Mouse (Mus musculus) lung, postnatal 25 days (tissue): ENCODE results near the gene Atp1a4.

Source experiments
- DNase-seq: peaks from one replicate; pipeline ENCODE4 v3.0.0; 2022; ENCODE audit warnings: low spot score

The Atp1a4 gene

GRCm38 (mm10) chr1:172197851-172198250 lies 60.4 kb downstream of the Atp1a4 start:
- no peak for DNase-seq

DNA sequence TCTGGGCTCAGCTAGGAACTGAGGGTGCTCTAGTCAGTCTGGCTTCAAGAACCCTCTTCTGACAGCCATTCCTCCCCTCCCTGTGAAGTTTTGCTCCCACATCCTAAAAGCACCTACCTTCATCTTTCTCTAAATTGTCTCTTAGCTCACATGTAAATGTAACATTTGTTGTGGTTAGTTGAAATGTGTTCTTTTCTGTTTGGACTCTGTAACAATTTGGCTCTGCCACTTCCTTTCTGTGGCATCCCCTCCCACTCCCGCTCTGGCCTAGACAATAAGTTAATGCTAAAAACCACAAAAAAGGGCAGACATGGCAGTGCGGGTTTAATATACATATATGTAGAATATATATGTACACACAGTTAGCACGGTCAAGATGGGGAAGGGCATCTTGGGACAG lies 61.1 kb downstream of the Atp1a4 start:
- no peak for DNase-seq

DNA sequence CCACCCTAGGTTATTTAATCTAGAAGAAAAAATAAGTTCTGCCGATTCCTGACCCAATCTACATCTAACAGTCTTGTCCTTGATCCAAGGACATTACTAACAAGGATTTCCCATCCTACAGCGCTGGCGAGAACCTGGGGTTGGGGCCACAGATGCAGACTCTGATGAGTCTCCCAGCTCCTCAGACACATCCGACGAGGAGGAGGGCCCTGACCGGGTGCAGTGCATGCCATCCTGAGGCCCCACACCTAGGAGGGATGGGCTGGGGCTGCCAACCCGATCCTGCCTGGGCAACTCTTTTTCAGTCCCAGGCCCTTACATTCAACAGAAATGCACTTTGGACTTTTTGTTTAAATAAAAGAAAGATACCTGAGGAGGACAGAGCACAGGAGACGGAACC lies 63.8 kb downstream of the Atp1a4 start:
- no peak for DNase-seq

DNA sequence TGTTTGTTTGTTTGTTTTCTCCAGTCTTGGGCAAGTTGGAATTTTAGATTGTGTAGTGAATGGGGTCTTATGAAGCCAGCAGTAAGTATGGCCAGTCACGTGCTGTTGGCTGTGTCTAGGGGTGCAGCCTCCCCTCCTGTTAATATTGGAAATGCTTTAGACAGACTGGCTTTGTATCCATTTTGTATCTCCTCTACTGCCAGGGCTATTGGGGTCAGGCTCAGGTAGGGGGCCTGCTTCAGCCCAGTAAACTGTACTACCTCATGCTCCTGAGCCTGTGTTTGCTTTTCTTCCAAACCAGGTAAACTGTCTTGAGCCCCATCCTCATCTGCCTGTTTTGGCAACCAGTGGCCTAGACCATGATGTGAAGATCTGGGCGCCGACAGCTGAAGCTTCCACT lies 66.0 kb downstream of the Atp1a4 start:
- no peak for DNase-seq

DNA sequence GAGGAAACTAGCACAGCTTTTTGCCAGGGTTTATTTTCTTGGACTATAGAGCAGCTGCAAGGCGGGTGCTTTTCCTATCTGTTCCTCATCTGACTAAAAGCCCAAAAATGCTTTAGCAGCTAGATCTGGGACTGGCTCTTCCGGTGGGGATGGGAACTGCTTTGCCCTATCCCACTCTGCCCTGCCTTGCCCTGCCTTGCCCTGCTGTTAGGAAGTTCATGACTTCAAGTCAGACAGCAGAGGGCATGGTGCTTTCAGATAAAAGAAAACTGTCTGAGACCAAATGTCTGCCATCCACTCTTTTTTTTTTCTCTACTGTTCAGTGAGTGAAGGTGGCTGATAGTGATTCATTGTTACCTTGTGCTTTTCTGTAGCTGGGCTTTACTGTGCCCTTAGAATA lies 66.6 kb downstream of the Atp1a4 start:
- DNase-seq: no peak

DNA sequence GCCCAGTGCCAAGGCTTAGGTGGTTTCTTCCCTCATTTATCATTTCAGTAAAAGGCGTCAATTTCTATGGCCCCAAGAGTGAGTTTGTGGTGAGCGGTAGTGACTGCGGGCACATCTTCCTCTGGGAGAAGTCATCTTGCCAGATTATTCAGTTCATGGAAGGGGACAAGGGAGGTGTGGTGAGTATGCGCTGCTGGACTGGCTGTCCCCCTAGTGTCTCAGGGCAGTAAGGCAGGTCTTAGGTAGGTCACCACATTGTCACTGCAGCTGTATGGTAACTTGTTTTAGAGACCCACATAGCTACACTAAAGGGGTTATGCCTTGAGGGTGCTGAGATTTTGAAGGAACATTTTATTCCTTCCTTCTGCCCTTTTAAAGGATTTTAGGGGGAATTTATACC lies 69.3 kb downstream of the Atp1a4 start:
- no peak for DNase-seq

DNA sequence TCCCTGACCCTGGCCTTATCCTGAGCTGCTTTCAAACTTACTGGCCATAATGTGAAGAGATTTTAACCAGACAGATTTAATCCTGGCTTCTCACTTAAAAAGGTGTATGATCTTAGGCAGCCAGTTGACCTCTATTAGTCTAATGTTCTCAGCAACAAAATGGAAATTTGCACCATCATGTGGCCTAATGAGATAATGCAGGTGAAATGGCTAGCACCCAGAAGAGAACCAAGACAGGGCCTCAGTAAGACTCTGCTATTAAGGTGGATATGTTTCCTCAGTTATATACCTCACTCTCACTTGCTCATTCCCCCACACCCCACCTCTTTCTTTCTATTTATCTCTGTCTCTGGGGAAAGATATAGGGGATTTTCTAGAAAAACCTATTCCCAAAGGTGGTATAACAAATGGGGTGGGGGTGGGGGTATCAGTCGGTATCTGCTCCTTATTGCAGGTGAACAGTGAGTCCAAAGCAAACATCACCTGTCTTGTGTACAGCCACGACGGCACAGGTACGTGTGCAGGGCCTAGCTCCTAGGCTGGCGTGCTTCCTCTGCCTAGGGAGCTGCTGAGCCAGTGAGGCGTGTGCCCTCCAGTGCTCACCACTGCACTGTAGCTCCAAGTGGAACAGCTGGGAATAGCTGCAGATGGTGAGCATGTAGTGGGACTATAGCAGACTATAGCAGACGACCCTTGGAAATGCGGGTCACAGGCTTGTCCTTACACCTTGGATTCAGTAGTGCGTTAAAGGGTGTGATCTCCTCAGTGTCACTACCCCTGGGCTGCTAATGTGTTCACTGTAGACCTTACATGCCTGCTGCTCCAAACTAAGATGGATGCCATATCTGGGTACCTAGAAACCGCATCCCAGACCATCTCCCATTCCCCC lies 71.6 kb downstream of the Atp1a4 start:
- no peak for DNase-seq

GRCm38 (mm10) chr1:172183915-172184314 lies 74.3 kb downstream of the Atp1a4 start:
- no peak for DNase-seq

DNA sequence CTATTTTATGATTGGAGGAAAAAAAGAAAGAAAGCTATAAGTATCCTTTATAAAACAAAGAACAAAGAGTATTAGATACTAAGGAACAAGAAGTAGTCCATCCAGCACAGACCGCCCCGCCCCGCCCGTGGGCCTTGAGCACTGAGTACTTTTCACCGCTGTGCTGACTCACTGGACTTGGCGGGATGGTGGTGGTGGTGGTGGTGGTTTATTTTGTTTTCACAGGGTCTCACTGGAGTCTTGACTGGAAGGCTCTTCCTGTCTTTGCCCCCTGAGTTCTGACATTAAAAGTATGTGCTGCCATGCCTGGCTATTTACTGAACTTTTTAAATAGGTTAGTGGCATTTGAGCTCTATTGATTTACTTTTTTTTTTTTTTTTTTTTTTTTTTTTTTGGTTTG lies 75.2 kb downstream of the Atp1a4 start:
- no peak for DNase-seq

DNA sequence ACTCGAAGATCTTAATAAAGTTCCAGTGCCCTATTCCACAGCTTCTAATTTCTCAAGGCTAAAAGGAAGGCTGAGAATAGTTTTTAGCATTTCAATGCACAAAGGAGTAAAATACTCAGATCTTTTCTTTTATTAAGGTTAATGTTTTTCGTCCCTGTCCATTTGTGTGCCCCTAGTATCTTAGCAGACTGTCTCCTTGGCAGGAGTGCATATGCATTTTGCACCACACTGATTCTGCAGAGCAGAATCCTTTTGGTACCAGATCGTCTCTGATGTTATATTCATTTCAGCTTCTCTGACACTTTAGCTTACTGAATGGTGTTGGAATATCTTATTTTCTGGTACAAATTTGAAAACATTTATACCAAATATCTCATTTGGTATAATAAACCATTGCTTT lies 76.4 kb downstream of the Atp1a4 start:
- no peak for DNase-seq

DNA sequence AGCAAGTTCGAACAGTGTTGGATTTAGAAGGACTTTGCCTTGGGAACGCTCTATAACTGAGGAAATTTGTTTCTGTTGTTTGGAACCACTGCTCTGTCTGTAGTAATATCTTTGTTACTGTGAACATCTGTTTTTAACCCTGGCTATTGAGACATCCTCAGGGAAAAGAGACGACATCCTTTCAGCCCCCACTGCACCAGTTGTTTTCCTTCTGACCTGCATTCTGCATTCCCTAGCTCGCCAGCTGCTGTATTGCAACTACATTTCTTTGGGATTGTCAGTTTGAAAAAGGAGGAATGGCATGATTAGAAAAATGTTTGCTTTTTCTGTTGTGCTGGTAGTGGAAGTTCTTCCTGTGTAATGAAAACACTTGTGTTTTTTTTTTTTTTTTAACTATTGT lies 77.3 kb downstream of the Atp1a4 start:
- DNase-seq: no peak

- no peak for DNase-seq
Measured at GRCm38 (mm10) chr1:172179102-172179501, 79.1 kb downstream of the Atp1a4 start.

GRCm38 (mm10) chr1:172177791-172178190 lies 80.4 kb downstream of the Atp1a4 start:
- DNase-seq: no peak
